Mouse (Mus musculus) layer of hippocampus, adult 9-10 months (tissue): ENCODE measurements around the gene Dppa1.
"Not testable (repeated sequence)": the region's sequence is repeated elsewhere in the genome, so short reads cannot be mapped to it uniquely, and the experiment has no call there.

ENCODE experiments used
- DNase-seq: peaks from one replicate; pipeline ENCODE4 v3.0.0; 2022; ENCODE audit warnings: low spot score

Gene Dppa1

GRCm38 (mm10) chr11:46629211-46629795, at the start of gene Dppa1:
TSS of gene Dppa1 (minus strand) at chr11:46629261.
- DNase-seq: no peak

- DNase-seq: no peak
Observed at GRCm38 (mm10) chr11:46667938-46668337, 38.9 kb upstream of the Dppa1 start.

GRCm38 (mm10) chr11:46667105-46667504, 38.0 kb upstream of the Dppa1 start:
- no peak for DNase-seq

DNA sequence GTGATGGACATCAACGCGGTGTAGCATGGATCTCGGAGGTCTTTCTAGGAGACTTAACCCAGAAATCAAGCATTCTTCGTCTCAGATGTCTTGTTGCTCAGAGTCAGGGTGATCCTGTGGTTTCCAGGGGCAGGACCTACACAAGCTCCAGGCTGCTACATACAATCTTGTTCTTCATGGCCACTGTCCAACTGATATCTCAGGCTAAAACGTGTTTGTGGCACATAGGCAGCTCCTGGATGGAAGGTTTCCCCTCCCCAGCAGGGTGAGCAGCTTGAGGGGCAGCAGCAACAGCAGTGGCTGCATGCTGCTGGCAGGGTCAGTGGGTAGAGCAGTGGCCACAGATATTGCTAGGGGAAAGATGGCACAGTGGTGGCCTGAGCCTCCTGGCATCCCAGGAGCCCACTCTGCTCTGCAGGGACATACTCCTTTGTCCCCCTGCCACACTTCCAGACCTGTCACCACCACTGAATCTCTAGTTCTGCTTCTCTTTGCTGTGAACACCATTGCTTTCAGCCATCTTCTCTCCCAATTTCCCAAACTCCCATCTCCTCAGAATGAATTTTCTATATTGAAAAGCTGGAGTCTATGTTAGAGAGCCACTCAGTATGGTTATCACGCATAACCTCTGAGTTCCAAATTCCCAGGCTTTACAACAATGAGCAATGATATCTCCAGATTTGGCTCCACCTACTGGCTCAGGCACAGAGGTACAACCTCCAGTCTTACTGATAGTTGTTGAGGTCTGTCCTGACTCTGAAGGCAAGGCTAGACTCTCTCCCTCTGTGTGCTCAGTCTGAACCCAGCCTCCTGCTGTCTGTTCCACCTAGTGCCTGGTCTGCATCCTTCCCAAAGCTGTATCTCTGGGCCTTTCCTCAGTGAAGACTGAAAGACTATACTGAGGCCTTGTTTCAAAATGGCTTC, 36.8 kb upstream of the Dppa1 start:
- DNase-seq: peak; percentile 20

DNA sequence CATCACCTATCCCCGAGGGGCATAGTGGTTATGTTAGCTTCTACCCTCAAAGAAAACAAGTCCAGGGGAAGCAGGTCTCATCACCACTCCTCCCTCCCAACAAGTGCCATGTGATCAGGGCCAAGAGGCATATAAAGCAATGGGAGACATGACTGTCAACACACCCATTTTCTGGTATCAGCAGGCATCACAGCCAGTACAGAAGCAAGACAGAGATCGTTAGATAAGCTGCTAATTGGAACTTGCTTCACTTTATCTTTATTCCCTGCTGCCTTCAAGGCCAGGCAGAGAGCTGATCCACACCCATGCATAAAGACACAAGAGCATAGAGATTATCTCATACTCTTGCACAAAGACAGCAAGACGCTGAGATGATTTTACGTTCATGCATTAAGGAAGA, 34.2 kb upstream of the Dppa1 start:
- DNase-seq: no peak

DNA sequence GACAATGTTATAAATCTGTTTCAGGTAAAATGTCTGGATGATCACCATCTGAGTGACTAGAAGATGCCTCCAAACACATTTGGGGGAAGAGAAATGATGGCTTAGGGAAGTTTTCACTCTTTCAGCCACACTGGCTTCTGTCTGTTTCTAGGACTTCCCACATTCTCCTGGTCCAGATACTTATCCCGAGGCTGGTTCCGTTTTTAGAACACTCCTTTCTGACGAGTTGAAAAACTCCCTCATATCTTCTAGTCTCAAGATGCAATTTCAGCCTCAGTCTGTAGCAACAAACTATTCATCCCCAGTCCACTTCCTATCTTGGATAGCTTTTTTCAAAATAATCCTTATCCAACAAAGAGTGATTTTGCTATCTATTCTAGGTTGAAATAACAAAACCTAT, 23.4 kb upstream of the Dppa1 start:
- DNase-seq: no peak

- not testable (repeated sequence) for DNase-seq
Observed at GRCm38 (mm10) chr11:46649655-46650054, 20.6 kb upstream of the Dppa1 start.

GRCm38 (mm10) chr11:46644824-46645223, 15.8 kb upstream of the Dppa1 start:
- no peak for DNase-seq

DNA sequence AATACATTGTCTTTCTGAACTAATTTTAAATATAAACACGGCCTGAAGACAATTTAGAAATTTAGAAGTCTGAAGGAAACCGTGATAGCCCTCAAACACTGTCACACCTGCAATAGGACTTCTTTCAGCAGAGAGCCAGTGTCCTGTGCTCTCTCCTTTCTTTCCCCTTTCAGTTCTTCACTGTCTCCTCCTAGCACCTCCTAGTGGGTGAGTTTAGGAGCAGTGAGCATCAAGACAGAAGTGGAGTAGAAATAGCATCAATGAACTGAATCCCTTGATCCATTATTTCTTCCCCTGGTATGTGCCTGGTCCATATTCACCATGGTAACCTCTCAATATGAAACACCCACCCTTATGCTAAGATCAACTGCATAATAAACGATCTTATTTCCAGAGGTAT, 7.5 kb upstream of the Dppa1 start:
- no peak for DNase-seq

GRCm38 (mm10) chr11:46635516-46635915, 6.5 kb upstream of the Dppa1 start:
- DNase-seq: not testable (repeated sequence)

DNA sequence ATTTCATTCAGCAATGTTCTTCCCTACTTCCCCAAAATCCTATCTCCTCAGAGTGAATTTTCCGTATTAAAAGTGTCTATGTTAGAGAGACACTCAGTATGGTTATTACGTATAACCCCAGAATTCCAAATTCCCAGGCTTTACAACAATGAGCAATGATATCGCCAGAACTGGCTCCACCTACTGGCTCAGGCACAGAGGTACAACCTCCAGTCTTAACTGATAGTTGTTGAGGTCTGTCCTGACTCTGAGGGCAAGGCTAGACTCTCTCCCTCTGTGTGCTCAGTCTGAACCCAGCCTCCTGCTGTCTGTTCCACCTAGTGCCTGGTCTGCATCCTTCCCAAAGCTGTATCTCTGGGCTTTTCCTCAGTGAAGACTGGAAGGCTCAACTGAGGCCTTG, 2.6 kb upstream of the Dppa1 start:
- DNase-seq: no peak

- DNase-seq: no peak
Observed at GRCm38 (mm10) chr11:46620414-46621168, 8.5 kb downstream of the Dppa1 start.

- no peak for DNase-seq
Observed at GRCm38 (mm10) chr11:46619929-46620328, 9.1 kb downstream of the Dppa1 start.

DNA sequence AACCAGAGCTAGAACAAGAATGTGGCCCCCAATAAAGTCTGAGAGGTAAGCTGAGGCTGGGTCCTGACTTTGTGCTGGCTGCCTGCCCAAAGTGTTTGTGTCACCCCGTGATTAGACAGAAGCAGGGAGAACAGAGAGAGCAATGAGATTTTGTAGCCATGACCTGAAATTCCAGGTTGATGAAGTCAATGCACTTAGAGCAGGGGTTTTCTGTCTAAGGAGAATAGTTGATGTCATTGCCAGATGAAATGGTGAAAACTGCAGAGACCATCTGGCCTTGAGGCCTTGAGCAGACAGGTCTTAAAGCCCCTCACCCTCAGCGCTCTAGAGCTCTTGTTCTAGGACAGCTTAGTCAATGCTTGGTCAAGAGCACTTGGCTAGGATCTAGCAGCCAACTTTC, 36.6 kb downstream of the Dppa1 start:
- no peak for DNase-seq

DNA sequence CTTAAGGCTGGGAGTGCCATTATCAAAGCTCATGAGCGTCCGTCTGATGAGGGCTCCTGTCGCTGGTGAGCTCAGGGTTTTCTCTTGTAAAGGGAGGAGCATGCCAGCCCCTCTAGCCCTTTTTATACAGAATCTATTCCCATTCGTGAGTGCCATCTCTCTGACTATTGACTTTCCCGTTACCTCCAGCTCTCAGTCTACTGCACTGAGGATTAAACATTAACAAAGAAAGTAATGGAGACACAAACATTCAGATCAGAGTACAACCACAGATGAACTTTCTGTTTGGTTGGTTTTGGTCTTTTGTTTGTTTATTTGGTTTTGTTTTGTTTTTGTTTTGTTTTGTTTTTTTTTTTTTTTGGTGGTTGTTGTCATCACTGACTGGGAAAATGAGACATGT, 46.3 kb downstream of the Dppa1 start:
- no peak for DNase-seq

DNA sequence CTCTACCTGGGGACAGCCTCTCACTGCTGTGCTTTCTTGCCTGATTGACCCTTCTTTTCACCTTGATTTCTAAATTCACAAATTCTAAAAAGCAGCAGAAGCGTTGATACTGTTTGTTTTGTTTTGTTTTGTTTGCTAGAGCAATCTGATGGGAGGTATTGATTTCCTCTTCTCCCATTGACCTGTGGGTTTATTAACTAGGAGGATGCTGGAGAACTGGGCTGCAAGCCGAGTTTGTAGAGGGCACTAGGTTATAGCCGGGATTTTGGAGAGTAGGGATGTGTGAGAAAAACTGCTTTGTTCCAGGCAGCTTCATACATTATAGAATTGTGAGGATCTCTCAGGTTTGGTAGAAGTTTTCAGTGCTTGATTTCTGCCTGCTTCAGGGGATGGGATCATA, 48.6 kb downstream of the Dppa1 start:
- no peak for DNase-seq

GRCm38 (mm10) chr11:46578771-46579281, 50.2 kb downstream of the Dppa1 start:
- DNase-seq: no peak

DNA sequence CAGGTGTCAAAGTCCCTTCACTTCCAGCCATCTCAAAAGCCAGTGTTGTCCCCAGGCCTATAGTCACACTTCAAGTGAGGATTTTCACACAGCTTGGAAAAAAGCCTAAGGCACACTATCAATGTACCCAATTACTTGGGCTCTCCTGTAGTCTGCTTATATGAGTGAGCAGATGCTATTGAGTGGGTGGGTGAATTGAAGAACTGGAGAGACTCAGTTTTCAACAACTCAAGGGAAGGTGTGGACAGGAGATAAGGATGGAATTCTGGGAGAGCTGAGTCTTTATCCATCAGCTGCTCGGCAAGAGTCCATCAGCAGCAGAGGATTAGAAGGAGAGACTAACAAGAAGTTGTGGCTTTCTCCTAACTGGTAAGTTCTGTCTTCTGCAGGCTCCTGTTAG, 57.7 kb downstream of the Dppa1 start, which contains the start of gene BC053393:
BC053393 (plus strand) TSS at position 210 of the 400 bp plus-strand sequence.
- DNase-seq: no peak

GRCm38 (mm10) chr11:46569107-46569506, 60.0 kb downstream of the Dppa1 start:
- DNase-seq: no peak

- DNase-seq: no peak
Observed at GRCm38 (mm10) chr11:46565967-46566366, 63.1 kb downstream of the Dppa1 start.

DNA sequence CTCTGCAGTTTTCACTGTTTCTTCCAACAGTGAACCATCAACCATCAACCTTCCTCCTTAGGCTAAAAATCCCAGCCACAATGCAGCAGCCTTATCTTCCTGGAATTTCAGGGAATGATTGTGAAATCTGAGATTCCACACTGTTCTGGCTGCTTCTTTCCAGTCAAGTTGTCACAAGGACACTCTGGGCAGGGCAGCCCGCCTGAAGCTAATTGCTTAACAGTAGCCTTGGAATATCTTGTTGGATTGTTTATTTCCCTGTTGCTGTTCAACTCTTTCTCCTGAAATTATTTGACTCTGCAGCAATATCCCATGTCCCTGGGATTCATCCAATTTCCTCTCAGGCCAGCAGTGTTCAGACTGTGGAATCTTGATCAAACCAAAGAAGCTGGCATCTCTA, 64.4 kb downstream of the Dppa1 start:
- DNase-seq: no peak

- no peak for DNase-seq
Observed at GRCm38 (mm10) chr11:46561096-46561495, 68.0 kb downstream of the Dppa1 start.
